Mouse (Mus musculus) cortical plate, adult 2 months (tissue): ENCODE data around the gene Dtnbp1.

Source experiments
- CTCF ChIP-seq: fragments of 200-500 bp; IDR thresholded peaks from 2 replicates; pipeline ENCODE4 v1.5.1; 2011; ENCODE audit warnings: mild to moderate bottlenecking, control low read depth, low read length; ENCODE audit not compliant: insufficient read depth; ENCODE audit errors: extremely low read depth
- POLR2A ChIP-seq: fragments of 200-500 bp; IDR thresholded peaks from 2 replicates; pipeline ENCODE4 v1.6.1; 2011; ENCODE audit warnings: mild to moderate bottlenecking, low read length, control low read depth; ENCODE audit not compliant: insufficient read depth; ENCODE audit errors: extremely low read depth

DNA sequence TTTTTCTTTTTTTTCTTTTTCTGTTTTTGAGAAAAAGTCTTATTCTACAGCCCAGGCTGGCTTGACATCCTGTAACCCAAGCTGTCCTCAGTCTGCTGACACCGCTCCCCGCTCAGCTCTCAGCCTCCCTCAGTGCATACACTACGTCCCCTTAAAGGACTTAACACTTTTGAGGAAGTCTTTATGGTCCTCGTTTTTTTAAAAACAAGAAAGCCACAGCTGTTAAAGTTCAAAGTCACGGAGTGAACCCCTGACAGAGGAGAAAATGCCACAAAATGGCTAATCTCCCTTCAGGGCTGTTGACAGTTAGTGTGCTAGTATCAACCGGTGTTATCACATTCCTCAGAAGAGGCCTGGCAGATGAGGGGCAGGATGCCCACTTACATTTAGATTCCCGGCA lies 29.8 kb upstream of the Dtnbp1 start:
- TF ChIP-seq POLR2A (no peak), CTCF (no peak)
